8 mouse cellular contexts compared by ENCODE assay signal in genomic region chr17:29887881-29888826, GRCm38 (mm10).
DNase-seq lines count a peak whose midpoint lies in the region; ATAC-seq lines count a peak whose summit lies in the region.

No protein-coding gene starts in this region.

- H3K4me3 ChIP-seq in embryonic facial prominence, embryonic 14.5 days (ENCODE audit: low read depth, low read length): peak overlapping the region; percentile 65
- H3K4me3 ChIP-seq in stomach, embryonic 14.5 days (ENCODE audit: low read depth, low read length): peak overlapping the region; percentile 67

- H3K4me1 ChIP-seq in embryonic facial prominence, embryonic 14.5 days (ENCODE audit: control insufficient read depth, insufficient read depth, low read length): peaks cover 18% of the 10 kb centered on the region
- peaks cover 31% of the 10 kb centered on the region for H3K4me1 ChIP-seq in stomach, embryonic 14.5 days (ENCODE audit: control insufficient read depth, insufficient read depth, low read length)

- H3K27ac ChIP-seq in embryonic facial prominence, embryonic 14.5 days (replicated peaks; ENCODE audit: low read depth, low read length): peak overlapping the region; percentile 45
- peak overlapping the region; percentile 82 for H3K27ac ChIP-seq in stomach, embryonic 14.5 days (ENCODE audit: low read length)

- H3K9me3 ChIP-seq in embryonic facial prominence, embryonic 14.5 days (ENCODE audit: control insufficient read depth, low read length): no peaks in the 10 kb centered on the region
- H3K9me3 ChIP-seq in stomach, embryonic 14.5 days (ENCODE audit: control insufficient read depth, low read depth, low read length): no peaks in the 10 kb centered on the region

- ATAC-seq in frontal cortex, adult (ENCODE audit: low TSS enrichment): no peak
- ATAC-seq in embryonic facial prominence, embryonic 14.5 days (ENCODE audit: low read depth): peak; percentile 42; the same call in 1 of the 2 replicates
- ATAC-seq in stomach, embryonic 14.5 days (ENCODE audit: insufficient number of reproducible peaks, insufficient read depth, low FRiP score, low read depth): peak; percentile 31; the same call in 1 of the 2 replicates

- H3K9ac ChIP-seq in embryonic facial prominence, embryonic 14.5 days (ENCODE audit: low read depth, low read length): peak overlapping the region; percentile 70
- H3K9ac ChIP-seq in stomach, embryonic 14.5 days (replicated peaks; ENCODE audit: low read depth, low read length): peak overlapping the region; percentile 55

- intact Hi-C loops in heart, postnatal 10 days (cut with DNase I): no loop called here

- H3K4me2 ChIP-seq in embryonic facial prominence, embryonic 14.5 days (ENCODE audit: low read depth, low read length): peak overlapping the region; percentile 81
- peak overlapping the region; percentile 99 for H3K4me2 ChIP-seq in stomach, embryonic 14.5 days (replicated peaks; ENCODE audit: low read depth, low read length)

- peak; percentile 52 to 68 for DNase-seq in frontal cortex, postnatal 10 days (ENCODE audit: low spot score in 2 of 2)
- DNase-seq in adrenal gland, adult 2 months: peak; percentile 74
- peak; percentile 88 for DNase-seq in embryonic facial prominence, embryonic 14.5 days (ENCODE audit: low spot score)
- DNase-seq in heart, postnatal 10 days: peak; percentile 65 to 67
- DNase-seq in layer of hippocampus, postnatal 10 days (ENCODE audit: low spot score in 2 of 2): peak; percentile 66 to 73
- DNase-seq in lung, postnatal 14 days: peak; percentile 32

- H3K27me3 ChIP-seq in embryonic facial prominence, embryonic 14.5 days (replicated peaks; ENCODE audit: control insufficient read depth, insufficient read depth, low read length): peaks cover 54% of the 10 kb centered on the region
- H3K27me3 ChIP-seq in stomach, embryonic 14.5 days (ENCODE audit: control insufficient read depth, insufficient read depth, low read length): 0 out of 2 replicates have a peak, but pooled peaks cover 8% of the 10 kb centered on the region

- H3K36me3 ChIP-seq in embryonic facial prominence, embryonic 14.5 days (ENCODE audit: control insufficient read depth, insufficient read depth, low read length): no peaks in the 10 kb centered on the region
- no peaks in the 10 kb centered on the region for H3K36me3 ChIP-seq in stomach, embryonic 14.5 days (ENCODE audit: control insufficient read depth, insufficient read depth, low read length)

- 0% methylated on average over 32 of the region's 93 CpGs for WGBS in embryonic facial prominence, embryonic 14.5 days
- WGBS in stomach, embryonic 14.5 days: 0% methylated on average over 80 of the region's 93 CpGs

Comparison
In these comparisons a context has a peak if more than half of its experiments do, and no peak if none do; other contexts are left out.
1. DNase-seq: peak in every context shown above with its lines; median percentile 88 in embryonic facial prominence, embryonic 14.5 days; 74 in adrenal gland, adult 2 months; 70 in layer of hippocampus, postnatal 10 days; 66 in heart, postnatal 10 days; 60 in frontal cortex, postnatal 10 days; 32 in lung, postnatal 14 days.